Mouse (Mus musculus): ENCODE data around the gene Ube2a. TPM values are rescaled to one million over a fixed set of nuclear protein-coding genes. Genes with fewer than 3 reads are reported as not detected.
"Not testable (repeated sequence)": the region's sequence is repeated elsewhere in the genome, so short reads cannot be mapped to it uniquely, and the experiment has no call there.

Ube2a gene
- total RNA-seq, 2 experiments from 2014 or later = 47.9 to 52.3 TPM

DNA sequence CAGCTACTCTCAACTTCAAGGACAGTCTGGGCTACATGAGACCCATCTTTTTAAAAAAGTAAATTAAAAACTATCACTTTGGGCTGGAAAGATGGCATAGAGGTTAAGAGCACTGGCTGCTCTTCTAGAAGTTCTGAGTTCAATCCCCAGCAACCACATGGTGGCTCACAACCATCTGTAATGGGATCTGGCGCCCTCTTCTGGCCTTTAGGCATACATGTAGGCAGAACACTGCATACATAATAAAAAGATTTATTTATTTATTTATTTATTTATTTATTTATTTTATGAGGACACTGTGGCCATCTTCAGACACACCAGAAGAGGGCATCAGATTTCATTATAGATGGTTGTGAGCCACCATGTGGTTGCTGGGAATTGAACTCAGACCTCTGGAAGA, 25.2 kb downstream of the Ube2a start:
- not testable (repeated sequence) for DNase-seq (ENCODE audit: low spot score in 2 of 2)

DNA sequence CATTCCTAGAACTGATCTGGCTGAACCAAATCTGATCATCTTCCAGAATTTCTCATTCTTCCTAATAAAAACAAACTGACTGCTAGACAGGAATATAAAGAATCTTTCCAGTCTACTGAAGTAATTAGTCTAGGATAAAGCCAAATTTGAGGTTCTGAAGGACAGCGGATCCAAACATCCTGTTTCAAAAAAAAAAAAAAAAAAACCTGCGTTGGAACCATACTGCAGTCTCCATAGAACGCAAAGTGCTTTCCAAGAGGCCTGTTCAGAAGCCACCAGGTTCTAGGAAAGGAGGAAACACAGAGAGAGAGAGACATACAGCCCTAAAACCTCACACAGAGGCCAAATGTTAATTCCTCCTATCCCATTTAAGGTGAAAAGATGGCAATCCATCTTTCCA, 28.0 kb downstream of the Ube2a start:
- no peak for DNase-seq (ENCODE audit: low spot score in 2 of 2)

DNA sequence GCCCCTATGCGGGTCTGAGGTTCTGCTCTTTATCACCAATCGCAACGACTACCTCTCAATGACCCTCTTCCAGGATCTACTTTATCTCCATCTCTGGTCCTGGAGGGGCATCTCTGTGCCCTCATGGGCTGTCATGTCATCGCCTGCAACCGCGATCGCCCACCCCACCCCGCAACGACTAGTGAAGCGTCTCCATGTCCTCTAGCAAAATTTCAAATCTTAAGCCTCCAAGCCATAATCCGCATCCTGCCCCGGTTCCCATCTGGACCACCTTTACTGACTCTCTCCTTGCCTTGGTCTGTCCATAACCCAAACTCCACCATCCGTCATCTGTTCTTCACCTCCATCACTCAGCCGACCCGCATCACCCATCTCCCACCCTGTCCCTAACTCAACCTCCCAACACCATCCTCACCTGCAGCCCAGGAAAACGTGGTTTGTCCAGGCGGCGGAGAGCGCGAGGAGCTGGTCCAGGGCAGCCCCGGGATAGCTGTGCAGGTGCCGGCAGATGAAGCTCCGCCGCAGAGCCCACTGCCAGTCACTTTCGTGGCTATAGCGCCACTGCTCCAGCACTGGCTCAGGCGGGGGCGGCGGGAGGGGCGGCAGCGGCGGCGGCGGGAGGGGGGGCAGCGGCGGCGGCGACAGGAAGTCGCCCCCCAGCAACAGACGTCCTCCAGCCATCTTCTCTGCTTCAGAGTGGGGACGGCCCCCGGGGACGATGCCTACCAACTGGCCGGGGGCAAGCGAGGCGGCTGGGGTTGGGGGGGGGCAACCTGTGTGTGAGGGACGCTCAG, 28.8 kb downstream of the Ube2a start, which contains the start of gene Nkrf:
Gene Nkrf (minus strand): TSS at position 579 of the 794 bp plus-strand sequence.
- no peak for DNase-seq (ENCODE audit: low spot score in 2 of 2)

DNA sequence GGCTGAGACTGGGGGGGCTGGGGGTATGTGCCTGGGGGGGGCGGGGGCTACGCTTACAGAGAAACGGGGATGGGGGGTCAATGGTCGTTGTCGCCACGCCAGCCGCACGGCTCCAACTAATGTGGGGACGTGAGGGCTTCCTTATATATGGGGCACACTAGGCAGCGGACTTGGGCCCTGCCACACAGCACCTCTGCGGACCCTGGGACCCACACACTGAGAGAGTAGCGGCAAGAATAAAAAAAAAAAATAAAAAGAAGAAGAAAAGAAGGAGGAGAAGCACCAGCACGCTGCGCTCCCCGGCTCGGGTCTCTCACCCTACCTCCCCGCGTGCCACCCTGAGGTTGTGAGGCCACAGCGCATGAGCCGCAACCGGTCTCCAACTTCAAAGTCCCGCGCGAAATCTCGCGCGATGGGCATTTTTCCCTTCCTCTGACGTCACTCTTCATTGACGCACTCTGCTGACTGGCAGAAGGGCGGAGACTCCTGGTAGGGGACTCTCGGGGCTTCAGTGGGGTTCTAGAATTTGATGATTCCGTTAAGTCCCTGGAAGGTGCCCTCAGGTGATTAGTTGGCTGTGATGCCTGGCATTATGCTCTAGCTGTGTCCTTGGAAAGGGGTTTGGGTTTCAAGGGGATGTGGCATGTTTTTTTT, 29.5 kb downstream of the Ube2a start:
- peak; percentile 60 to 78 for DNase-seq (ENCODE audit: low spot score in 2 of 2)

DNA sequence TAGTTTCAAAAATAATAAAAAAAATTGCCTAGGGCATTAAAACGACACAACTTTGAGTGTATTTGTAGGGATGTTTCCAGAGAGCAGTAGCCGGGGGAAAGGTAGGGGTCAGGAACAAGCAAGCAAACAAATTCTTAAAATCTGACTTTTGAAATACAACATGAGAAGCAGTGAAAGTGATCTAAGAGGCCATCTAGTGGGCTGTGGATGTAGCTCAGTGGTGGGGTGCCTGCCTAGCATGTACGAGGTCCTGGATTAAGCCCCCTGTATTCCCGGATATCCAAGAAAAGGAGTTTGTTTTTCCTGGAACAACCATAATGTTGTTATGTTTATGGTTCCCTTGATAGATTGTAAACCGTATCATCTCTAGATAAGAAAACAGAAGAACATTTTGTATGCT, 32.8 kb downstream of the Ube2a start:
- DNase-seq (ENCODE audit: low spot score in 2 of 2) = no peak

- no peak for DNase-seq (ENCODE audit: low spot score in 2 of 2)
These were observed 37.6 kb downstream of the Ube2a start for GRCm38 (mm10) chrX:36911343-36911742.

- no peak for DNase-seq (ENCODE audit: low spot score in 2 of 2)
These were observed 44.0 kb downstream of the Ube2a start for GRCm38 (mm10) chrX:36917749-36918148.

DNA sequence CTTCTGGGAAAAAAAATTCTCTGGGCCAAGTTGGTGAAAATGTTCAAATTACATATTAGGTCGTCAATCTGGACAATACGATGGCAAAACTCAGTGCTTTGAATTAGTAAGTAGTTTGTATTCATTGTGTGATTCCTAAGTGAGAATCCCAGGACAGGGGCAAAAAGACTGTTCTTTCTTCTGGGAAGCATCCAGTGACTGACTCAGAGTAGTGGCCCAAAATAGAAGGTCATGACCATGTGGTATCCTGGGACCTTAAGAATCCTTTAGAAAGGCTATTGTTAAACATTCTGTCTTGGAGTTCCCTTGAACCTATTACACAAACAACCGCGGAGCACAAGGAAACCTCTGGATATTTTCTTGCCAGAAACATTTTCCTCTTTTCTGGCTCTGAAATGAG, 47.6 kb downstream of the Ube2a start:
- DNase-seq (ENCODE audit: low spot score in 2 of 2) = no peak

GRCm38 (mm10) chrX:36928791-36929190, 55.1 kb downstream of the Ube2a start:
- no peak for DNase-seq (ENCODE audit: low spot score in 2 of 2)

DNA sequence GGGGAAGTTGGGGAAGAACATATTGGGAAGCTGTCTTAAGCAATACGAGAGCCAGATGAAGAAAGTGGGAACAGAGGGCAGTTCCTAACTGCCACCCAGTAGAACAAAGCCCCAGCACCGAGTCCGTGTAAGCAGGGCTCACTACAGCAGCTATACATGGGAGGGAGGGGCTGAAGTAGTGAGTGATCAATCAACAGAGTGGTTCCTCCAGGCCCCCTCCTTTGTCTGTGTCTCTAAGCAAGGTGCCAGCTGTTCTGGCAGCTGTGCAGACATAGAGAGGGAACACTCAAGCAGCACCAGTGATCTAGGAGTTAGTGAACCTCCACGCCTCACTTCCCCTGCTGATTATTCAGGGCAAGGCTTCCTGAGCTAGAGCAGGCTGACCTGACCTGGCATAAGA, 56.0 kb downstream of the Ube2a start:
- DNase-seq (ENCODE audit: low spot score in 2 of 2) = no peak

DNA sequence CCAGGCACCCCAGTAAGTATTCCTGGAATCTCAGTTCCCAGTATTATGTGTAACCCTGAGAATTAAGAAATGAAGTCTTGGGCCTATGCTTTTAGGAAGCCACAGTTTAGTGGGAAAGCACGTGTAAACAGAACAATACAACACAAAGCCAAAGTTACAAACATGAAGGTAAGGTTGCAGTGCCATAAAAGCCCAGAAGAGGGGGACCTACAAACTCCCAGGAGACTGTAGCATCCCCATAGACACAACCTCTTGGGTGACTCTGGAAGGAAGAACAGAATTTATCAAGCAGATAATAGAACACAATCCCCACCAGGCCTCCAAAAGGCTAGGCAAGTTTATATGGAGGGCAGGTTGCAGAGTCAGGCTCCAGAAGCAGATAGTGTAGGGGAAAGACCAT, 56.9 kb downstream of the Ube2a start:
- DNase-seq (ENCODE audit: low spot score in 2 of 2) = no peak

Other genes starting within 250 kb of the Ube2a start
- gene Akap17b, start 228.5 kb upstream of the Ube2a start, total RNA-seq (2021) = 10 to 100 TPM in 1 of 2 experiments, 1 to 10 TPM in 1; 9.6 to 10.6 TPM
- gene Slc25a43, start 130.2 kb upstream of the Ube2a start, total RNA-seq (2021) = 1 to 10 TPM; 1.6 to 2.1 TPM
- gene Slc25a5, start 78.2 kb upstream of the Ube2a start, total RNA-seq (2021) = 100 to 1,000 TPM; 427 to 429 TPM
- gene C330007P06Rik, start 211 bp downstream of the Ube2a start, total RNA-seq (2021) = 10 to 100 TPM; 39.2 to 41.0 TPM
- 1 to 10 TPM; 7.8 to 8.4 TPM for gene Nkrf, start 29.0 kb downstream of the Ube2a start, total RNA-seq (2021)
- gene Sept6, start 117.9 kb downstream of the Ube2a start, total RNA-seq (2021) = 10 to 100 TPM; 30.8 to 35.1 TPM
- gene Sowahd, start 174.9 kb downstream of the Ube2a start, total RNA-seq (2021) = 1 to 10 TPM in 1 of 2 experiments, under 1 TPM in 1; 0.85 to 1.1 TPM
- gene Rpl39, start 211.5 kb downstream of the Ube2a start, total RNA-seq (2021) = 100 to 1,000 TPM; 876 to 893 TPM
- 10 to 100 TPM; 26.9 to 27.7 TPM for gene Upf3b, start 236.4 kb downstream of the Ube2a start, total RNA-seq (2021)